Mouse (Mus musculus): ENCODE measurements around the gene Arid1b. TPM values are rescaled to one million over a fixed set of nuclear protein-coding genes. Genes with fewer than 3 reads are reported as not detected.

Arid1b gene
- polyA plus RNA-seq, 1 experiment, result 9.0 TPM

DNA sequence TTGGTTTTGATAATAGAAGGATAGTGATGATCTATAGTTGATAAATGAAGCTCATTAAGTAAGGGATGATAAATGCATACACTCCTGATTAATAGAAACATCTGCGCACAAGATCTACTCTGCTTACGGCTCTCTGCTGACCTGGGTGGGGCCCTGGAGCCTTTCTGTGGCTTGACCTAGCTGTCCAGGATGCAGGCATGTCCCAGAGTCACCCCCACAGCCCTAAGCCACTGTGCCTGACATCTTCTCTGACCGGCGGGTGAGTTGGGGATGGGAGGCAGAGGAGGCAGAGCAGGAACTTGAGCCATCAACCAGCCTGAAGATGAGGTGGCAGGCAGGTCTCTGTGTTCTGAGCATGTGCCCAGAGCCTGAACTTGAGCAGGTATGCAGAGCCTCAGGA, 136.0 kb downstream of the Arid1b start:
- WGBS, result 91% methylated on average over 4 of the region's 4 CpGs
- DNase-seq (ENCODE audit: low read depth, low spot score), result no peak

DNA sequence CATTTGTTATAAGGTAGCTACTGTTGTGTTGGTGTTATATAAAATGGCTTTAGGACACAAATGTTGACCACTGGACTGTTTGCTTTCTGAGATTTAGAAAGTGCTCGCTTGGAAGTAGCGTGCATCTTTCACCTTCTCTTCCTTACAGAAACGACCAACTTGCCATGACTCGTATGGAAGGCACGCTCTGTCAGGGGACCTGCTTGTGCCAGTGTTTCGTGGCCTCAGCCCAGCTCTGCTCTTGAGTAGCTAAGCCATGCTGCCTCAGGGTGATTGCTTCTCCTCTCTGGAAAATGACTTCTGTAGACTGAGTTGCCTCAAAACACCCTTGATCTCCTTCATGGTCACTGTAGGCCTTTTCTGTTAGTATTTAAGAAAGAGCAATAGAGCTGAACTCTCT, 137.6 kb downstream of the Arid1b start:
- WGBS, result 91% methylated on average over 6 of the region's 6 CpGs
- no peak for DNase-seq (ENCODE audit: low read depth, low spot score)

DNA sequence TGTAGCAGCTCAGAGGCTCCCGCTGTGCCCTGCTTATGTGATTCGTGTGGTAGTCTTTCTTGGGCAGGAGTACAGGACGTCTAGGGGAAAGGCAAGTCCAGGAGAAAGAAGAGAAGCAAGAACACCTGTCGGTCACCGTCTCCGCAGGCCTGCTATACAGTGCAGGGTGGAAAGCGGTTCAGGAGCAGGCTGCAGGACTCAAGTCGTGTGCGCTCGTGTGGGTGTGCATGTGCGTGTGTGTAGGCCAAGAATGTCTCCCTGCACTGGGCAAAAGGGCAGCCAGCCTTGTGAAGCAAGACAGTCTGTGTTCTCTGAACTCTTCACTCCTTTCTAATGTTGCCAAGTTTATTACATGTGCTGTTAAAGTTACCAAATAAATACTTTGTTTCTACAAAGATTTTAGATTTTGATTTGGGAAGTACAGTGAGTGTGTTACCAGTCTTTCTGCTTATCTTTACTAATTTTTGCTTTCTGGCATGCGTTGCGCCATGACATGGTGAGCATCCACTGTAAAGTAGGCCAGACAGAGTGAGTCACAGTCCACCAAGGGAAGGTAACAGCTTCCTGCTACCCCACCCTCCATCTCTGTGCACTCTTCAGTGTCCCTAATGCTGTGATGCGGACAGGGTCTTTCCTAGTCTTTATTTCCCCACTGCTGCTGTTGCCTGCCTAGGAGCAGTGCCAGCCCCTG, 138.3 kb downstream of the Arid1b start:
- no peak for DNase-seq (ENCODE audit: low read depth, low spot score)

DNA sequence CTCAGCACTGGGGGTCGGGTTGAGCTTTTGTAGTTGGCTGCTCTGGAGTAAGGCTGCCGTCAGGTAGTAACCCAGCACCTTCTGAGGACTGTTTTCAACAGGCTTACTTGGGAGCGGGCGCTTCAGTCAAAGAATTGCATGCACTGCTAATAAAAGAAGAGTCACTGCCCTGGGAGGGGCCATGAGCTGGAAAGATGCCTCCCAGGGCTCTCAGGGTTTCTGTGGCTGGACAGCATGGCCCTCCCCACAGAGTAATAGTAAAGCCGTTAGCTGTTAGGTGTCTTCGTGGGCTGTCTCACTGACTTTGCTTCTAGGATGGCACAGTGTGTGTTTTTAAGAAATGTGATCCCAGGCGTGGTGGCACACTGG, 138.8 kb downstream of the Arid1b start:
- no peak for DNase-seq (ENCODE audit: low read depth, low spot score)
- WGBS, result 59% methylated on average over 7 of the region's 7 CpGs

More for the DNA sequence above, 138.3 kb downstream of the Arid1b start:
- 64% methylated on average over 14 of the region's 14 CpGs for WGBS

DNA sequence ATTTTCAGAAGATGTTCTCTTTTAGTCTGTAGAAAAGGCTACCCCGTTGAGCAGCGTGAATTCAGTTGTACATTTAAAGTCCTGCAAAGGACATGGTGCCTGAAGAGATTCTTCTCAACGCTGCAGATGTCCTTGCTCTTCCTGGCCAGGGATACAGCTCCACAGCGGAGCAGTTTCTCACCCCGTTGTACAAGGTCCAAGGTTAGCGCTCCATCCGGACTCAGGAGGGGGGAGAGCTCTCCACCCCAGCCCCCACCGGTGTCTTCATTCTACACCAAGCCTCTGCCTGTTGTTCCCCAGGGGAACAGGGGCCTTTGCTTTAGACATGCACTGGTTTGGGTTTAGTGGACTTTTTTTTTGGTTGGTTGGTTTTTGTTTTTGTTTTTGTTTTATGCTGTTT, 139.7 kb downstream of the Arid1b start:
- WGBS, result 71% methylated on average over 8 of the region's 8 CpGs
- DNase-seq (ENCODE audit: low read depth, low spot score), result no peak

DNA sequence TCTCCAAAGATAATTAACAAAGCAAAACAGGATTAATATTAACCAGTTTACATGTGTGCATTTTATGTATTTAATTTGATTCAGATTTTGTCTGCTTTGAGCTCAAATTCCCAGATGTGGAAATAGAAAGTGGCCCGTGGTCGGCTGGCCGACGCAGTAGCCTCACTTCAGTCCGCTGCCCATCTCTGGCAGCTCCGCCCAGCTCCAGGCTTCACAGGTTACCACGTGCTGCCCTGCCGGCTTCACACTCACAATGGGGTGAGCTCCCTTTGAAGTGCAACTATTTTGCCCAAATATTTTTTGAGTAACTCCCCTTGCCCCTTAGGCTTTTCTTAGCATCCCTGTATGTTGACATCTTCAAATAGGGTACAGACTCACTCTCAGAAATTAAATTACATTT, 140.1 kb downstream of the Arid1b start:
- no peak for DNase-seq (ENCODE audit: low read depth, low spot score)

DNA sequence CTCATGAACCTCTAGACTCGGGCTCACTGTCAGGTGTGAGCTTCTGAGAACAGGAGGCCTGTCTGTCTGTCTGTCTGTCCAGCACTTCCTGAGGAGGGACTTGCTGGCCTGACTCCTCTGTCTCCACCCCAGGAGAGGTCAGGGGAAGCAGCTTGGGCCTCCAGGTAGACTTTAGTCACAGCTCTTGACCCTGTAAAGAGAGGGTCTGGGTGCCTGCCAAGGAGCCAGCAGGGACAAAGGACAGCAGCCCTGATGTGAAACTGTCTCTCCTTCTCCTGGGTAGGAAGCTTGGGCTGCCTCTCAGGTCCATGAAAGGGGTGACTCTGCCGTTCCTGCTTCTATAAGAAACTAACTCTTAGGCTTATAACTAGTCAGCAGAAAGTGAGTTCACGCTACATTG, 143.8 kb downstream of the Arid1b start:
- DNase-seq (ENCODE audit: low read depth, low spot score), result no peak

More for the DNA sequence above, 140.1 kb downstream of the Arid1b start:
- 78% methylated on average over 8 of the region's 8 CpGs for WGBS

DNA sequence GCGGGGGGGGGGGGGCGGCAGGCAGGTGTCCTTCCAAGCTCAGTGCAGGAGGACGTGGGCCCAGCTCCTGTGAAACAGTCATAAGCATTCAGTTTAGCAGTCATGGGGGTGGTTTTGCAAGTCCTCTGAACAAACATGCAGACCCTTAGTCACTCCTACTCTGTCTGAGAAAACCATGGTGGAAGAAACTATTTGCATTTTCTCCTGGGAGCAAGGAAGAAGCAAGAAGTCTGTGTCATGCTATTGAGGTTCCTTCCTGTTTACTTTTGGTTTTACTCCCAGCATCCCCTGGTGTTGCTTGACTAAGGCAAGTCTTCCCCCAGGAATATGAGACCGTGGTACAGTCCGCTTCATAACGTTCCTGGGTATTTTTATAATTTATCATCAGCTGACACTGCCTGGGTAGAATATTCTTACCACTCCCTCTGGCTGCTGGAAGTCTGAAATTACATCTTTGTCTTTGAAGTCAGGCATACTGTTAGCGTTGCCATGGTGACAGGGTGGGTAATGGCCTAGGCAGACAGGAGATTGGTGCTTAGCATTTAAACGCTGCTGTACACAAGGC, 144.6 kb downstream of the Arid1b start:
- DNase-seq (ENCODE audit: low read depth, low spot score), result no peak
- 4% methylated on average over 8 of the region's 8 CpGs for whole genome bisulfite sequencing

More for the DNA sequence above, 143.8 kb downstream of the Arid1b start:
- WGBS, result 25% methylated on average over 3 of the region's 3 CpGs

DNA sequence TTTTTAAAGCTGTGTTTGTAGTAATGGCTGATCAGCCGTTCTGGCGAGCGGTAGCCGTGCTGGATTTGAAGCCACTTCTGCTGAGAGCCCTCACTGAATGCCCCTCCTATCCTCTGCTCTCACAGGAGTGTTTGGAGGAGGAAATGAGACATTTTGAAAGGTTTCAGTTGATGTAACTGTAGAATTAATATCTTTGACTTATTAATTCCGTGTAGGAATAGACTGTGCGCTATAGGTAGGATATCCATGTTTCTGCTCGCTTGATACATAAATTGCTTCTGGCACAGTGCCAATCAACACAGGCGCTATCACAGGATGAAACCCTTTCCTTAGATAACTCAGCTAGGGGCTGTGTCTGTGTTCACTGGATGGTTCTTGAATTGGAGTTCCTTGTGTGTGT, 145.4 kb downstream of the Arid1b start:
- DNase-seq (ENCODE audit: low read depth, low spot score), result no peak
- WGBS, result 20% methylated on average over 8 of the region's 8 CpGs

DNA sequence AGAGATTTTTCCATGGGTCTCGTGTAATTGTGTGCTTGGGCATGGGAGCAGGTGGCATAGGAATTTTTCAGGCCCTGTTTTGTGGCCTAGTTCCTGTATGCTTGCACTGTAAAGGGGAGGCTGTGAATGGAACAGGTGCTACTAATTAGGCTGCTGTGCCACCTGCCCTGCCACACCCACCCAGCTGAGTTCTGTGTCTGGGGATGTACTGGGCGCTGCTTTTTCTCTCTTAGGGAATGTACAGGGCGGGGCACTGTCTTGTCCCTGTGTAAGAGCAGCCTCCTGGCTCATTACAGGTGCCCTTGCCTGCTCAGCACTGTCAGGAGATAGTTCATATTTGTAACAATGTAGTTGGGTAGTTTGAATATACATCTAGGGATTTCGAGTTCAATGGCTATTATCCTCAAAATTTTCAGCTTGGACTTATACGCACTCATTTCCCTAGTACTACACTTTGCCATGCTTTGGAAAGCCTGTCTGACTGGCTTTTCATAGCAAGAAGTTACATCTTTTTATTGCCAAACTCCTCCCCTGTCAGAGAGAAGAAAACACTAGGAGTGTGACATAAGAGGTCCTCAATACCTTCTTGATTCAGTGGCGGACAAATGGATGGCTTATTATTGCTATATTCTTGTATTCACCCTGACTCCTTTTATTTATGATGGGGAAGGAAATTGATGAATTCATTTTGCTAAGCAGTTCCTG, 149.8 kb downstream of the Arid1b start:
- no peak for DNase-seq (ENCODE audit: low read depth, low spot score)
- WGBS, result 49% methylated on average over 6 of the region's 6 CpGs

DNA sequence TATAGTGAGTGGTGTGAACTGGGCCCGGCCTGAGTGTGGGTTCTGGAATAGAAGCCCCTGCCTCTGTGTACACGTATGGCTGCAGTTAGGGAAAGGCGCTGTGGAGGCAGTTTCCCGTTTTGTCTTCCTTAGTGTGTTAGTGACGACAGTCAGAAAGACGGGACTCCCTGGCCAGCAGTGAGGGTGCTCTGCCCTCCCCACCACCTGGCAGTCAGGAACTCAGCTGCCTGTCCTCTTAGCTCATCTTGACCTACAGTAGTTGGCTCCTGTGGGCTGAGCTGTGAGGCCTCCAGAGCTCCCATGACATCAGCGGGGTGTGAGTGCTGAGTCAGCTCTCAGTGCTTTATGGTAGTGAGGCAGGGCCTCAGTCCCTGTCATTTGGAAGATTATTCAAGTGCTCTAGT, 156.5 kb downstream of the Arid1b start:
- no peak for DNase-seq (ENCODE audit: low read depth, low spot score)
- WGBS, result 45% methylated on average over 7 of the region's 7 CpGs

DNA sequence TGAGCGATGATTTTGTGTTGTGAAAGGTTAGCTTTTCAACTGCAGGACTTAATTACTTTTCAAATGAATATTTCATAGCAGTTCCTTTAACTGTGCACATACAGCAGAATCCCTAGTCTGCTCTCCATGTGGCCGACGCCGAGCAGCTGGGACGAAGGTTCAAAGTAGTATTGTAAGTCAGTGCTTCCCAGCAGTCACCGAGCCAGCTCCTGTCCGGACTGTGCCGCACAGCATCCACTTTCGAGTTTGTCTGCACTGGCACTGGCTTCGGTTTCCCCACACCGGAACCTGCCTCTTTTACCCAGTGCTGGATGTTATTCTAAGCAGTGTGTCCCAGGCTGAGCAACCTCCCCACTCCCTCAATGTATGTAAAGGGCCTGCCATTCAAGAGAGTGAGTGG, 157.7 kb downstream of the Arid1b start:
- 80% methylated on average over 11 of the region's 11 CpGs for WGBS
- no peak for DNase-seq (ENCODE audit: low read depth, low spot score)

DNA sequence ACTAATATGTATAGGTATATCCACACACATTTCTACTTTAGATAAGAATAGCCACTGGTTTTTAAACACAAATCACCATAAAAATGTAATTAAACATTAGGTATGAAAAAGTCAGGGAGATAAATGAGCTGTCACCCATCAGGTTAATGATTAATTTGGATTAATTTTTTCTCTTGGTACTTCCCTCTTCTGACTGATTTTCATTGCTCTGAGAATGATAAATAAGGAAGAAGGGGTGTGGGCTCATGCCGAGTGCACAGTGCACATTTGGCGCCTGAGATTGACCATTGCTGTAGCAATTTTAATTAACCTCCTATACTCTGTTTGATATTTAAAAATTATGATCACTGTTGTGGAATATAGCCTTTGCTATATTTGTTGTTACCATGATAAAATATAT, 159.3 kb downstream of the Arid1b start:
- DNase-seq (ENCODE audit: low read depth, low spot score), result no peak
- WGBS, result 39% methylated on average over 2 of the region's 2 CpGs

DNA sequence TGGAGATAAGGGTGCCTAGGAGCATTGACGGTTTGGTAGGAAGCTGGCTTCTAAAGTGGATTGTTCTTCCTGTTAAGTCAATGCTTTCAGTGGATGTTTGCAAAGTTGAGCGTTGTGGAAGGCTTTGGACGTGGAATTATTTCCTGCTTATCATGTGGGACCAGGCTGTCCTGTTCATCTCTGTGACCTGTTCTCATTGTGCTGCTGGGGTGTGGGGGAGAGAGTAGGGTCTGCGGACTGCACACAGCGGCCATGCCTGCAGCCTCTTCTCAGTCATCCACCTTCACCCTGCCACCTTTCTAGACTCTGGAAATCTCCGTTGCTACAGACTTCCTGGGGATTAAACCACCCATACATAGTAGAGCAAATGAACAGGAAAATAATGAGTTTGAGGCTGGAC, 160.2 kb downstream of the Arid1b start:
- DNase-seq (ENCODE audit: low read depth, low spot score), result no peak
- WGBS, result 62% methylated on average over 6 of the region's 6 CpGs

DNA sequence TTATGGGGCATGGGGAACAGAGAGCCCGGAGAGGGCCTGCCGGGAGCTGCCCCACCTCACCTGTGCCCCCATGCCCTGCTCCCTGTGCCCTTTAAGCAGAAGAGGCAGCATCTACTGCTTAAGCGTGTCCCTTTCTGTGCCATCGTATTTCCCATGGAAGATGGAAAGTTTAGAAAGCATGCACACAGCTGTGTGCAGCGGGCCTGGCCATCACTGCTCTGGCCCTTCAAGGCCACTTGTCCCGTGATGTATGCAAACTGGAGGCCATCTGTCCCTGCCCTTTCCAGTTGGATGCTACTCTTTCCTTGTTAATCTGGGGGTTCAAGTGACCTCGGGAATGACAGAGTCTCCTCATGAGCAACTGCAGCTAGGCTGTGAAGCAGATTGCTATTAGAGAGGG, 163.5 kb downstream of the Arid1b start:
- DNase-seq (ENCODE audit: low read depth, low spot score), result no peak
- 69% methylated on average over 7 of the region's 7 CpGs for WGBS

DNA sequence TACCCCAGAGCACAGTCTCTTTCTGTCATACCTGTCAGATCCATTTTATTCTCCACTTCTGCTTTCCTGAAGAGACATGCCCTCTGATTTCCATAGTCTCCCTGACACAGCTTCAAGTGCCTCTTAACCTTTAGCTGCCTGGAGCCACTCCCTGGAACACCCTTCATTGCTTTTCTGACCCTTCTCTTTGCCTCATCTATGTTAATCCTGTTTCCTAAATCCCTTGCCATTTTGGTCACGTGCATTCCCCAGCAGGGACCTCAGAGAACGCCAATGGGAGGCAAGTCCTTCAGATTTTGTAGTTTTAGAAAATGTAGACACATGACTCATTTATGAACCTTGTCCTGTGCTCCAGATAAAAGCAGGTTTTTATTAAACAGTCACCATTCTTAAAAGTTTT, 168.4 kb downstream of the Arid1b start:
- DNase-seq (ENCODE audit: low read depth, low spot score), result no peak
- 48% methylated on average over 2 of the region's 2 CpGs for WGBS

DNA sequence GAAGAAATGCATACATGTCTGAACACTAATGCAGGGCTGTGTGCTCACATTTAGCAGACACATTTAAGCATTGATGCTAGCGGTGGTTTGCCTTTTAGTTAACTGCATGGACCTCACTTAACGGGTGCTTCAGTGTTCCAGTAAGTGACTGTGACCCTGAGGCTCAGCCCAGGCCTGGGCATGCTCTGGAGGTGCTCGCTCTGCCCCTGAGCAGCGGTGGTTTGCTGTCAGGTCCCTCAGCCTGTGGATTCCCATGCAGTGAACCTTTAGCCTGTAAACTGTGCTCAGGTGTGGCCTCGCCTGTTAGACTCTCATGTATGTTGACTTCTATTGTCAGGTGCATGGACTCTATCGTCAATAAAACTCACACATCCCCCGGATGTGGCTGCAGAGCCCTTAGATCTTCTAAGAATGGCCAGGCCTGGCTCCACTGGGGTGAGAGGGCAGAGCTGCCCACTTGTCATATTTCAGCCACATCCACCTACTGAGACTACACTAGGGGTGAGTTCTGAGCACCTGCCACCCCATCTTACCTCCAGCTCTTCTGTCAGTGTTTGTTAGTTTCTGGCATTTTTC, 169.2 kb downstream of the Arid1b start:
- no peak for DNase-seq (ENCODE audit: low read depth, low spot score)
- WGBS, result 60% methylated on average over 7 of the region's 7 CpGs

DNA sequence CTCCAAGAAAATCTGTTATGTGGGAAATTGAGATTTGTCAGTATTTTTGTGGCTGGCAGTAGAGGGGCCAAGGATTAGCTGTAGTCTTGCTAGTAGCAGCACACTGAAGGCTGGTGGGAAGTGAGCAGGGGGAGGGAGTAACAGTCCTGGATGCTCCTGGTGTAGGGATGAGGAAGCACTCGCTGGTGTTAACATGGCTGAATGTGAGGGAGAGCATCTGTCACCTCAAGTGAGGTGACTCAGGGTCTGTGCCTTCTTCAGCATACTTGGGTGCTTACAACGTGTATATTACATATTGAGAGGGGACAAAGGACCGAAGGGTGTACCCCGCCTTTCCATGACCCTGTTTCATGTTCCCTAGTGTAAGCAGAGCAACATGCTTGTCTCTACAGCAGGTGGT, 170.7 kb downstream of the Arid1b start:
- DNase-seq (ENCODE audit: low read depth, low spot score), result no peak
- WGBS, result 75% methylated on average over 4 of the region's 4 CpGs

DNA sequence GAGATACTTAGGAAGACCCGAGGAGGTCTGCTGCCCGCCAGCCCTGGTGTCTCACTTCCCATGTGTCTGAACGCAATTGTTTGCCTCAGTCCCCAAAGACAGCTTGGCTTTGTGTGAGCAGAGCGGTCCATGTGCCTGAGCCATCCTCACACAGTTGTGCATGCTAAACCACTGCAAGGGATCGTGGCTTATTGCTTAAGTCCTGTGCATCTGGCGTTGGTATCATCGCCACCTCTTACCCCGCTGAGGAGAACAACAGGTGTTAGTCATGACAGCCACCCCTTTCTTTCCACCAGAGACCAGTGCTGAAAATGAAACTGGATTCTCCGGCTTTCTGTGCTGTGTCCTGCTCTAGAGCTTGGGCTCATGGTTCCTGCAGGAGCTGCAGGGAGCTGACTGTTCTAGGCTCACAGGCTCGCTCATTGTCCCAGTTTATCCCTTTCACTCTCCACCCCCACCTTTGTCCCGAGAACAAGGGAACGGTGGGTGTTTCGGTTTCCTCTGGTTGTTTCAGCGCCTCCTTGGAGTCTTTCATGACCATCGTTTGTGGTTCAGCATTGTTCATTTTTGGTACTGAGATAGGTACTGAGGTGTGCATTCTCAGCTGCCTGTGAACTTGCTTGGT, 171.2 kb downstream of the Arid1b start:
- DNase-seq (ENCODE audit: low read depth, low spot score), result no peak
- 75% methylated on average over 15 of the region's 15 CpGs for WGBS

DNA sequence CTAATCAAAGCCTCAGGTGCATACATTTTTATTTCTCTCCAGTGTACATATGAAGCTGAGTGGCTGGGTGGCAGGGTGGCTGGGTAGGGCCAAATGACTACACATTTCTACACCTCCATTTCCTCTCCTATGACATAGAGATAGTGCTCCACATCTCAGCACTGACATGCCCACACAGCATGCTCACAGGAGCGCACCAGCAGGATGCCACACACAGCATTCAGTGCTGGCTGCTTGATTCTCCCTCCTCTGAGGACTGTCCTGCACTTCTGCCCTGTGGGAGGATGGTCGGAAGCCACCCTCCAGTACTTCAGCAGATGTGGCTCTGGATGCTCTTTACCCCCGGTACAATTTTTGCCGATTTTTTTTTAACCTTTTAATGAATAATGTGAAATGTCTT, 172.0 kb downstream of the Arid1b start:
- WGBS, result 80% methylated on average over 4 of the region's 4 CpGs
- no peak for DNase-seq (ENCODE audit: low read depth, low spot score)
